Mouse (Mus musculus): ENCODE data around the gene Gm43518.

DNA sequence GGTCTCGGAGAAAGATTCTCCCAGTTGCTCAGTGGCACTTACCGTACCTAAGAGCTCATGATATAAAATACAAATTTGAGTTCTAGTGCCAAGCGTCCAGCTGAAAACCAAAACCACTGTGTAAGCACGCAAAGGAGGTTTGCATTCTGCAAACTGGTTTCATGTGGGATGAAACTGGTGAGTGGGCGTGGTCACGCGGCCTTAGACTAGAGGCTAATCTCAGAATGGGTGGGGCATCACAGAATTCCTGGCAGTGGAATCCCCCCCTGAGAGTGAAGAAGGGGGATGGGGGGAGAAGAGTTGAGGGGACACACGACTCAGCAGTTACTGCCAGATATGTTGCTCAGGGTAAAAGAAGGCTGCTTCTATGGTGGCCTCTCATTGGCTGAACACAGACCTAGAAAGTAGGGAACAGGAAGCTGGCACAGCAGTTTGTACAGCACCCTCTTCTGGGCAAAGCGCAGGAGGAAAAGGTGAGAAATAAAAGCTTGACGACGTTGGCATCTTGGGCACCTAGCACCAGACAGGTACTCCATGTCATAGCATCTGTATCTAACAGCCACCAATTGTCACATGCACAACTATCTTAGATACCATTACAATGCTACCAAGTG, 23.1 kb upstream of the Gm43518 start:
- TF ChIP-seq POLR2A (IDR thresholded peaks at IDR 0.05; ENCODE audit: insufficient read depth, low read depth, low read length) (no peak), CTCF (IDR thresholded peaks at IDR 0.05; ENCODE audit: insufficient read depth, low read depth, low read length) (no peak)

All from olfactory bulb, adult 2 months (tissue).